Mouse (Mus musculus): ENCODE results near the gene Ang6.
"Not testable (repeated sequence)": the region's sequence is repeated elsewhere in the genome, so short reads cannot be mapped to it uniquely, and the experiment has no call there.

DNA sequence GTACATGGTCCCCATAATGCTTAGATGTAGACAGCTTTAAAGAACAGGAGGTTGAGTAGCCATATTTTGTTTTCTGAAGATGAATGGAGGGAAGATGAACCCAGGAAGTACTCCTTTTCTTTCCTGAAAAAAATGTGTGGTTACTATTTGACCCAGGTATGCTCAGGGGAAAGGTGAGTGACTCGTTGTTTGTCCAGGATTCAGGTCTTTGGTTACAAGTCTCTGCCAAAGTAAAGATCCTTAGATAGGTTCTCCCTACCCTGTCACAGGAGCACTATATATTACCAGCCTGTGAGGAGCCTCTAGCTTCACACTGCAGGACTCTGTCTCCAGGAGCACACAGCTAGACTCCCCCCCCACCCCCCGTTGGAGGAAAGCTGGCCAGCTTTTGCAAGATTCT lies 45.3 kb downstream of the Ang6 start, which contains the start of gene Ang5:
- not testable (repeated sequence) for TF ChIP-seq GABPA (IDR thresholded peaks at IDR 0.05; ENCODE audit: insufficient replicate concordance, low read depth, low read length); MAX (IDR thresholded peaks at IDR 0.05; ENCODE audit: low read length); CTCF (conservative IDR thresholded peaks at IDR 0.05 in 1 of 2, IDR thresholded peaks at IDR 0.05 in 1 of 2; ENCODE audit: low read depth in 2 of 2, low read length in 2 of 2); MAFK (IDR thresholded peaks at IDR 0.05; ENCODE audit: insufficient replicate concordance, low read length); POLR2A (IDR thresholded peaks at IDR 0.05; ENCODE audit: low read depth, low read length)

All from CH12.LX (cell line).